Mouse (Mus musculus): ENCODE results near the gene Micall2.

Micall2 gene

GRCm38 (mm10) chr5:139681832-139682630, 54.1 kb downstream of the Micall2 start:
- DNase-seq (ENCODE audit: low spot score) = no peak

DNA sequence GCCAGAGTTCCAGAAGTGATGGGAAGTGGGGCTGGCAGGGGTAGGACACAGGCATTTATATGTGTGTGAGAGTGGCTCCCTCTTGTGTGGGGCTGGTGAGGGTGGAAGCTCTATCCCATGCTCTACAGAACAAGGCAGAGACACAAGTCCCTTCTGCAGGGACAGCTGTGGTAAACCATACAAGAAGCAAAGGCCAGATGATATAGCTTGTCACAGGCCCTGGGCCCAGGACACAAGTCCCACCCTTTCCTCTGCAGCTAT, 60.5 kb downstream of the Micall2 start:
- no peak for DNase-seq (ENCODE audit: low spot score)

DNA sequence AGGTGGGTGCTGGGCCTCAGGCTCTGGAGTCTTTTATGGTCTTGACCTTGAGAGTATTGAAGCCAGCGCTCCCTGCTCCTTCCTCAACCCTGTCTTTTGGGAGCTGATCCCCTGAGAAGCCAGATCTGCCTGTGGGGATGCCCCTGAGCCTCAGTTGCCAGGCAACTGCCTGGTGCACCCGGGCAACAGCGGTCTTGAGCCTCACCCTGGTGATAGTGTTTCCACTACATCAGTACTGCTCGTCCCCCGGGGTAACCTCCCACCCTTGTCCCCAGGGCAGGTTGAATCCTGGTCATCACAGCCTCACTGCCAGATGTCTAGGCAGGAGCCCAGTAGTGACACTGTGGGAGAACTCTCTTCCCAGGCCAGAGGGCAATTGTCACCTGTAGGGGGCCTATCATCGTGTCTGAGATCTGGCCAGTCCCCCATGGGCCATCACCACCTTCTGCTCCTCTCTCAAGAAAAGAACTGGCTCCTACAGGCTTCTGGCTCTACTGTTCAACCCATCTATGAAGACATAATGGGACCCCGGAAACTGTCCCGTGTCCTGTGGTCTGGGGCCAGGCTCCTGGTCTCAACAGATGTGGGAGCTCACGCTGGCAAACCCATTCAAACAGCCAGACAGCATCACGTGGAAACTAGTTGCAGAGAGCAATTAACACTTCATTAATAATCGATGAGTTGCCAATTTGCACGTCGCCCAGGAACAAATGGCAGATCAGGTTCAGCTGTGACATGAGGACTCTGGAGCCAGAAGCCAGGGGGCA, 61.0 kb downstream of the Micall2 start:
- no peak for DNase-seq (ENCODE audit: low spot score)

GRCm38 (mm10) chr5:139669380-139669779, 66.8 kb downstream of the Micall2 start:
- DNase-seq (ENCODE audit: low spot score) = no peak

DNA sequence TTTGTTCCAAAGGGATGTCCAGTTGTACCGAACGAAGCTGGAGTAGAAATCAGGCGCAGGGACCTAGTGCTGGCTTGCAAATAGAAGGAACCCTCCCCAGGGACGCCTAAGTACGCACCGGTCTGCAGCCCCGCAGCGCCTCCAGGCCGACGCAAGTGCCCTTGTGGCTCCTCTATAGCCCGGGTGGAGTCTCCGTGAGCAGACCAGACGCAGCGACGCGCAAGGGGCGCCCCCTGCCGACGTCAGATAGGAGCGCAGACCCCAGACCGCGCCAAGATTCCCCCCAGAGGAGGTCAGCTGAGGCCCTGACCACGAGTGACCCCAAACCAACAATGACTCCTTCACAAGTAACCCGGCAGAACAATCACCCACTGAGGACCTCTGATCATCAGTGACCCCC, 67.6 kb downstream of the Micall2 start:
- peak; percentile 60 for DNase-seq (ENCODE audit: low spot score)

GRCm38 (mm10) chr5:139666496-139666895, 69.6 kb downstream of the Micall2 start:
- DNase-seq (ENCODE audit: low spot score) = no peak

- DNase-seq (ENCODE audit: low spot score) = no peak
These were observed 70.8 kb downstream of the Micall2 start for GRCm38 (mm10) chr5:139665375-139665774.

DNA sequence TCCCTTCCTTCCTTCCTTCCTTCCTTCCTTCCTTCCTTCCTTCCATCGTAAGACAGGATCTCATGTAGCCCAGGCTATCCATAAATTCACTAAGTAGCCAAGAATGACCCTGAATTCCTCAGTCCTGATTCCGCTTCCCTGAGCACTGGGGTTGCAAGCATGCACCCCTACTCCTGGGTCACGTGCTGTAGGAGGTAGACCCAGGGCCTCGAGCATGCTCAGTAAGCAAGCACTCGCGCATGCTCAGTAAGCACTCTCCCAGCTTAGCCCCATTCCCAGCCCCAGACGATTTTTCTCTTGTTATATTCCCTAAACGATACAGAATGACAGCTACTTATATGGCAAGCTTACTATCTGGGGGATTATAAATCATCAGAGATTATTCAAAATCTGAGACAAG, 74.4 kb downstream of the Micall2 start:
- no peak for DNase-seq (ENCODE audit: low spot score)

DNA sequence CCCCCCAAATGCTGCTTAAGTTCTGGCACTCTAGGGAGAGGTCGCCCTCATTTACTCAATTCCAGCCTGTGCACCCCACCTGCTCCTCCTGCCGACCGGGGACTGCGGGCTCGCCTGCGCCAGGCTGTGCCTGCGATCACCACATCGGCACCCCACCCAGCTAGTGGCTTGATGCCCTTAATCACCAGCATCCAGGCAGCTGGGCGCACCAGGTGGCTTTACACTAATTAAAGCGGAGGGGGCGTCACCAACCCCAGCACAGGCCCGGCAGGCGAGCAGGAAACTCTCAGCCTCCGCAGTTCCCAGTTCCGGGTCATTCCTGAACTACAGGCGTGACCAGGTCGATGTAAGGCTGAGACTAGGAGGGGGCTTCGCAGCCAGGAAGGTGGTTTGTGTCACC, 76.8 kb downstream of the Micall2 start:
- DNase-seq (ENCODE audit: low spot score) = no peak

DNA sequence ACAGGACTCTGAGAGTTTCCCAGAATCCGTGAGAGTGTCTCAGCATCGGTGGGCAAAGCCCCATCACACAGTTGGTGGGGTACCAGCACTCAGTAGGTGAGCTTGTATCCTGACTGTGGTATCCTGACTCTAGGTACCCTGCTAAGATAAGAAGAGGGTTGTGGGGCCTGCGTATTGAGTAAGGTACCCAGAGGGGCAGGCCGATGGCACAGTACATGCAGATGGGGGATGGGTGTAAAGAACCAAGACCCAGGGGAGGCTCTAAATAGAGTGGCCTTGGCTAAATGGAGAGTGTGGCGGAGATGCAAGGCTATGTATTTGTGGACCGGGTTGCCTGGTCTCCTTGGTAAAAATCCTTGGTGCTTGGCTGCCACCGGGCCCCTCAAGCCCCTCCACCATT, 77.3 kb downstream of the Micall2 start:
- no peak for DNase-seq (ENCODE audit: low spot score)

GRCm38 (mm10) chr5:139657959-139658602, 78.1 kb downstream of the Micall2 start:
- DNase-seq (ENCODE audit: low spot score) = no peak
